Mouse (Mus musculus): ENCODE data around the gene Arhgdig.

DNA sequence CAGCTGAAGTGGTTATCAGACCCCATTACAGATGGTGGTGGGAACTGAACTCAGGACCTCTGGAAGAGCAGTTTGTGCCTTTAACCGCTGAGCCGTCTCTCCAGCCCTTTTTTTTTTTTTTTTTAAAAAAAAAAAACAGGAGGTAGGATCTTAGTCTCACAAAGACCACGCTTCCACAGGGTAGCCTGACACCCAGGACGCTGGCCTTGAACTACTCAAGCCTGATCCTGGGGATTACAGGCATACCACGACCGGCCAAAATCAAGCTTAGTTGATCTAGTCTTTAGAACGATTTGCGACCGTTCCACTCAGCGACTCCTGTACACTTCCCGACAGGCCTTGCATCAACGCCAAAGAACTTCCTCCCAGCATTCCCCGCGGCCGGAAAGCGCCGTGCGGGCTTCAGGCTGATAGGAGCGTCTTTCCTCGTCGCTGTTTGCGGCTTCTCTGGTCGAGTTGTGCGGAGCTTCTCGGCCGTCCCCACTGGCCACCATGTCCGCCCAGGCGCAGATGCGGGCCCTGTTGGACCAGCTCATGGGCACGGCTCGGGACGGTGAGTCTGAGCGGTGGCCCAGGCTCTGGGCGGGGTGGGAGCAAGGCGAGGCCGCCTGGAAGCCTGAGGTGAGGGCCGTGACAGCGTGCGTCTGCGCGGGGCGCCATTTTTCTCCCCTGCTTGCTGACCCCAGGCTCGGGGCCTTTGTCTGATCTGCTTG, 45.1 kb upstream of the Arhgdig start, which contains the start of gene Luc7l:
- TF ChIP-seq CTCF (conservative IDR thresholded peaks at IDR 0.05; ENCODE audit: low read length) (no peak), POU5F1 (IDR thresholded peaks at IDR 0.05; ENCODE audit: borderline replicate concordance, low read length) (no peak), NANOG (IDR thresholded peaks at IDR 0.05; ENCODE audit: borderline replicate concordance, low read length) (no peak)

All from E14TG2a.4 (cell line).